ENCODE assay signal across 8 mouse cellular contexts in the genomic region with DNA sequence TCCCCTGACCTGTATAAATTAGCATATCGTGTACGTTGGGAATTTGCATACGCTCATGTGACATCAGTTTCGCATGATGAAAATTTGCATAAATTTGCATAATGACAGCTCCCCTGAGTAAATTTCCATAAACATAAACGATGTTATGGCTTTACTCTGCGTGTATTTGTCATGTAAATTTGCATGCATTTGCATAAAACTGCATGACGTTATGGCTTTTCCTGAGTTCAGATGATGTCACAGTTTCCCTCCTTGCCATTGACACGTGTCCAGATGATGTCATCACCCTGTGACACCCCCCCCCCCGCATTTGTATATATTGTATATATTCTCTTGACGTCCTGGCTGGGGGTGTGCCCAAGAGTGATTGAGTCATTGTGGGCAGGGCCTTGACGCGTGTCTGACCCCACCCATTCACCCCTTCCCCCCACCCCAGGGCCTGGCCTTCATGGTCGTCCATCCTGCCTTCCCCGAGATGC.
A peak's percentile ranks its signal among the peaks of the same experiment; 100 is the strongest.
DNase-seq lines count a peak whose midpoint lies in the region; ATAC-seq and TF ChIP-seq lines count a peak whose summit lies in the region.

No protein-coding gene starts in this region.

- TF ChIP-seq EP300 in heart, adult 2 months (IDR thresholded peaks at IDR 0.05; ENCODE audit: insufficient read depth, low read depth, low read length), result no peak

- H3K79me2 ChIP-seq in heart, adult 2 months (replicated peaks; ENCODE audit: control insufficient read depth, insufficient read depth, low read length), result no peaks in the 10 kb centered on the region

- no peaks in the 10 kb centered on the region for H3K27me3 ChIP-seq in heart, adult 2 months (ENCODE audit: control insufficient read depth, insufficient read depth, low read length)
- no peaks in the 10 kb centered on the region for H3K27me3 ChIP-seq in hindbrain, embryonic 15.5 days
- H3K27me3 ChIP-seq in midbrain, embryonic 14.5 days (ENCODE audit: control insufficient read depth, insufficient read depth, low read length), result no peaks in the 10 kb centered on the region

- H3K9ac ChIP-seq in heart, adult 2 months (ENCODE audit: low read depth, low read length), result no peak overlapping the region
- H3K9ac ChIP-seq in hindbrain, embryonic 15.5 days, result peak overlapping the region; percentile 51
- H3K9ac ChIP-seq in midbrain, embryonic 14.5 days (replicated peaks; ENCODE audit: low read length), result peak overlapping the region; percentile 54; the same call in 1 of the 2 replicates

- H3K9me3 ChIP-seq in hindbrain, embryonic 15.5 days, result no peaks in the 10 kb centered on the region
- no peaks in the 10 kb centered on the region for H3K9me3 ChIP-seq in midbrain, embryonic 14.5 days (ENCODE audit: control insufficient read depth, low read length)

- intact Hi-C loops in heart, adult 2 months (cut with DNase I), result loop anchor here (5.0 kb wide), 1 partner anchor 121 kb away; no protein-coding TSS in a partner anchor

- DNase-seq in heart, adult 2 months, result no peak
- no peak for DNase-seq in heart, adult 9 months (ENCODE audit: low spot score in 2 of 2)
- DNase-seq in midbrain, embryonic 14.5 days, result peak; percentile 68
- no peak for DNase-seq in layer of hippocampus, adult 9-10 months (ENCODE audit: low spot score)
- DNase-seq in retina, postnatal 1 day, result no peak

- no peak for TF ChIP-seq POLR2A in heart, adult 2 months (IDR thresholded peaks at IDR 0.05; ENCODE audit: insufficient read depth, low read depth, low read length)
- no peak for TF ChIP-seq POLR2A in cortical plate, adult 2 months (IDR thresholded peaks at IDR 0.05; ENCODE audit: extremely low read depth, insufficient read depth, low read length)

- peak overlapping the region; percentile 95 for H3K4me3 ChIP-seq in heart, adult 2 months
- peak overlapping the region; percentile 94 for H3K4me3 ChIP-seq in cortical plate, adult 2 months (ENCODE audit: insufficient read depth, low read length)
- H3K4me3 ChIP-seq in hindbrain, embryonic 15.5 days, result peak overlapping the region; percentile 64
- H3K4me3 ChIP-seq in midbrain, embryonic 14.5 days (replicated peaks; ENCODE audit: low read depth, low read length), result peak overlapping the region; percentile 63

- WGBS in heart, adult 2 months, result 64% methylated on average over 14 of the region's 14 CpGs
- WGBS in hindbrain, embryonic 15.5 days, result 50% methylated on average over 14 of the region's 14 CpGs
- WGBS in midbrain, embryonic 14.5 days, result 55% methylated on average over 14 of the region's 14 CpGs

- no peak for TF ChIP-seq CTCF in heart, adult 2 months (IDR thresholded peaks at IDR 0.05)
- no peak for TF ChIP-seq CTCF in cortical plate, adult 2 months (IDR thresholded peaks at IDR 0.05; ENCODE audit: extremely low read depth, insufficient read depth, low read length)

- peaks cover 2% of the 10 kb centered on the region for H3K4me1 ChIP-seq in heart, adult 2 months (ENCODE audit: control insufficient read depth, insufficient read depth, low read length)
- H3K4me1 ChIP-seq in cortical plate, adult 2 months (ENCODE audit: control insufficient read depth, insufficient read depth, low read length), result peaks cover 4% of the 10 kb centered on the region
- H3K4me1 ChIP-seq in hindbrain, embryonic 15.5 days (replicated peaks), result peaks cover 19% of the 10 kb centered on the region; the same call in 1 of the 2 replicates
- peaks cover 4% of the 10 kb centered on the region; the same call in 1 of the 2 replicates for H3K4me1 ChIP-seq in midbrain, embryonic 14.5 days (ENCODE audit: control insufficient read depth, insufficient read depth, low read length)

- ATAC-seq in CD4-positive, CD25-positive, alpha-beta regulatory T cell, adult 4 months, result peak; percentile 14
- no peak; the same call in 1 of the 2 replicates for ATAC-seq in hindbrain, embryonic 15.5 days (ENCODE audit: low FRiP score, low read depth)
- ATAC-seq in midbrain, embryonic 14.5 days (ENCODE audit: low FRiP score, low TSS enrichment), result peak; percentile 18; the same call in 1 of the 2 replicates

- peak overlapping the region; percentile 91 for H3K27ac ChIP-seq in heart, adult 2 months
- H3K27ac ChIP-seq in cortical plate, adult 2 months (ENCODE audit: insufficient read depth, low read length), result peak overlapping the region; percentile 99
- peak overlapping the region; percentile 91 for H3K27ac ChIP-seq in hindbrain, embryonic 15.5 days (replicated peaks)
- H3K27ac ChIP-seq in midbrain, embryonic 14.5 days (replicated peaks; ENCODE audit: low read depth, low read length), result peak overlapping the region; percentile 92

- H3K36me3 ChIP-seq in heart, adult 2 months (ENCODE audit: control insufficient read depth, insufficient read depth, low read length), result no peaks in the 10 kb centered on the region
- peaks cover 25% of the 10 kb centered on the region for H3K36me3 ChIP-seq in hindbrain, embryonic 15.5 days
- H3K36me3 ChIP-seq in midbrain, embryonic 14.5 days (ENCODE audit: control insufficient read depth, insufficient read depth, low read length), result peaks cover 27% of the 10 kb centered on the region

- peak overlapping the region; percentile 51 for H3K4me2 ChIP-seq in hindbrain, embryonic 15.5 days
- peak overlapping the region; percentile 60 for H3K4me2 ChIP-seq in midbrain, embryonic 14.5 days (ENCODE audit: low read length)
